Mouse (Mus musculus) CH12.LX (cell line): Measurements from ENCODE around the gene Pcgf1. TPM values are rescaled to one million over a fixed set of nuclear protein-coding genes. Genes with fewer than 3 reads are reported as not detected.

Experiments
- DNase-seq: peaks from one replicate; pipeline ENCODE4 v3.0.0-alpha.2; 2013; ENCODE audit errors: extremely low read depth
- H3K27ac ChIP-seq: 2 replicates; pipeline ENCODE4 v1.5.1; 2012; ENCODE audit warnings: low read depth, mild to moderate bottlenecking, control low read depth, moderate library complexity; ENCODE audit not compliant: insufficient read depth
- H3K27me3 ChIP-seq: replicated peaks from 2 replicates; pipeline ENCODE3; 2012; ENCODE audit warnings: inconsistent platforms
- H3K36me3 ChIP-seq, 2 experiments: replicated peaks in 1 of 2; 2 replicates each; pipeline versions ENCODE3 to v1.6.1; 2012; ENCODE audit warnings: inconsistent platforms in 1 of 2, low read length in 1 of 2, mild to moderate bottlenecking in 1 of 2, mixed read lengths in 1 of 2, moderate library complexity in 1 of 2; ENCODE audit not compliant: control insufficient read depth in 1 of 2, insufficient read depth in 1 of 2
- H3K4me1 ChIP-seq, 2 experiments: 2 replicates each; pipeline ENCODE4 v1.6.1; 2012; ENCODE audit warnings: inconsistent platforms in 1 of 2, moderate library complexity in 1 of 2; ENCODE audit not compliant: insufficient read depth in 2 of 2, control insufficient read depth in 1 of 2
- H3K4me2 ChIP-seq: 2 replicates; pipeline ENCODE4 v1.6.1; 2012; ENCODE audit warnings: low read depth, mild to moderate bottlenecking, control low read depth; ENCODE audit not compliant: poor library complexity, insufficient read depth, severe bottlenecking
- H3K4me3 ChIP-seq, 3 experiments: fragments of 150-350 bp in 1 of 3; sonication (generic) in 1 of 3; replicated peaks in 1 of 3; 2 replicates each; pipeline versions ENCODE3 to v1.5.1; 2011 to 2012; ENCODE audit warnings: low read depth in 2 of 3, low read length in 2 of 3, mild to moderate bottlenecking in 2 of 3, moderate library complexity in 2 of 3, control low read depth in 1 of 3, improper control_type of control experiment in 1 of 3, inconsistent platforms in 1 of 3, mixed read lengths in 1 of 3; ENCODE audit not compliant: poor library complexity in 1 of 3
- H3K79me2 ChIP-seq: replicated peaks from 2 replicates; pipeline ENCODE4 v1.6.1; 2012; ENCODE audit warnings: mild to moderate bottlenecking, moderate library complexity; ENCODE audit not compliant: control insufficient read depth, poor library complexity, insufficient read depth, severe bottlenecking; ENCODE audit errors: extremely low read depth
- H3K9ac ChIP-seq: 2 replicates; pipeline ENCODE4 v1.6.1; 2012; ENCODE audit warnings: low read depth, mild to moderate bottlenecking, control low read depth, moderate library complexity; ENCODE audit not compliant: insufficient read depth
- H3K9me3 ChIP-seq: replicated peaks from 2 replicates; pipeline ENCODE3; 2012; ENCODE audit warnings: low read length, inconsistent platforms, mixed read lengths
- BHLHE40 ChIP-seq: IDR thresholded peaks from 2 replicates; pipeline ENCODE4 v1.6.1; 2011; ENCODE audit warnings: mild to moderate bottlenecking, low read depth, low read length, improper control_type of control experiment
- CHD2 ChIP-seq: IDR thresholded peaks from 2 replicates; pipeline ENCODE4 v1.6.1; 2011; ENCODE audit warnings: low read length, improper control_type of control experiment
- ELF1 ChIP-seq: IDR thresholded peaks from 2 replicates; pipeline ENCODE4 v1.6.1; 2014; ENCODE audit warnings: low read depth, mild to moderate bottlenecking, inconsistent platforms, low read length, improper control_type of control experiment
- ETS1 ChIP-seq: conservative IDR thresholded peaks from 2 replicates; pipeline ENCODE4 v1.6.1; 2012; ENCODE audit warnings: low read depth, mild to moderate bottlenecking, inconsistent platforms, low read length, improper control_type of control experiment, moderate library complexity
- GABPA ChIP-seq: IDR thresholded peaks from 2 replicates; pipeline ENCODE4 v1.6.1; 2012; ENCODE audit warnings: low read depth, low read length, improper control_type of control experiment, inconsistent platforms; ENCODE audit not compliant: insufficient replicate concordance
- IRF4 ChIP-seq: IDR thresholded peaks from 2 replicates; pipeline ENCODE4 v1.6.1; 2014; ENCODE audit warnings: low read depth, mild to moderate bottlenecking, inconsistent platforms, low read length, improper control_type of control experiment
- JUN ChIP-seq: IDR thresholded peaks from 2 replicates; pipeline ENCODE4 v1.6.1; 2011; ENCODE audit warnings: low read depth, mild to moderate bottlenecking, low read length, improper control_type of control experiment, moderate library complexity; ENCODE audit not compliant: insufficient read depth
- MAZ ChIP-seq: IDR thresholded peaks from 2 replicates; pipeline ENCODE4 v1.6.1; 2012; ENCODE audit warnings: low read depth, mild to moderate bottlenecking, inconsistent platforms, low read length, improper control_type of control experiment, moderate library complexity
- MXI1 ChIP-seq: IDR thresholded peaks from 2 replicates; pipeline ENCODE4 v1.6.1; 2011; ENCODE audit warnings: mild to moderate bottlenecking, low read depth, low read length, improper control_type of control experiment
- NELFE ChIP-seq: IDR thresholded peaks from 2 replicates; pipeline ENCODE4 v1.6.1; 2011; ENCODE audit warnings: low read depth, low read length, improper control_type of control experiment
- PAX5 ChIP-seq: IDR thresholded peaks from 2 replicates; pipeline ENCODE4 v1.6.1; 2012; ENCODE audit warnings: low read length, inconsistent platforms, mixed read lengths
- POLR2A ChIP-seq: IDR thresholded peaks from 2 replicates; pipeline ENCODE4 v1.6.1; 2011; ENCODE audit warnings: low read depth, mild to moderate bottlenecking, improper control_type of control experiment, low read length
- RAD21 ChIP-seq: IDR thresholded peaks from 2 replicates; pipeline ENCODE4 v1.6.1; 2011; ENCODE audit warnings: low read depth, mild to moderate bottlenecking, low read length, improper control_type of control experiment, moderate library complexity
- SIN3A ChIP-seq: IDR thresholded peaks from 2 replicates; pipeline ENCODE4 v1.6.1; 2012; ENCODE audit warnings: low read length, improper control_type of control experiment, inconsistent platforms
- TBP ChIP-seq: conservative IDR thresholded peaks from 2 replicates; pipeline ENCODE4 v1.6.1; 2011; ENCODE audit warnings: low read depth, low read length, improper control_type of control experiment
- TCF12 ChIP-seq: IDR thresholded peaks from 2 replicates; pipeline ENCODE4 v1.6.1; 2014; ENCODE audit warnings: low read depth, mild to moderate bottlenecking, inconsistent platforms, low read length, improper control_type of control experiment
- UBTF ChIP-seq: IDR thresholded peaks from 2 replicates; pipeline ENCODE4 v1.6.1; 2012; ENCODE audit warnings: low read depth, mild to moderate bottlenecking, inconsistent platforms, low read length, improper control_type of control experiment, moderate library complexity
- USF2 ChIP-seq: conservative IDR thresholded peaks from 2 replicates; pipeline ENCODE4 v1.6.1; 2011; ENCODE audit warnings: low read depth, low read length, improper control_type of control experiment
- ZC3H11A ChIP-seq: IDR thresholded peaks from 2 replicates; pipeline ENCODE4 v1.6.1; 2012; ENCODE audit warnings: low read depth, mild to moderate bottlenecking, inconsistent platforms, low read length, improper control_type of control experiment
- ZKSCAN1 ChIP-seq: IDR thresholded peaks from 2 replicates; pipeline ENCODE4 v1.6.1; 2012; ENCODE audit warnings: low read depth, inconsistent platforms, low read length, improper control_type of control experiment, borderline replicate concordance
- dilution Hi-C: fragments of 300-500 bp; cut with MboI; formaldehyde crosslinking; loops from 2 replicates; pipeline ENCODE4 v1.14.3; 2020; ENCODE audit warnings: low sequenced_read_pairs; ENCODE audit not compliant: extremely low pct_unique_long_range_greater_than_20kb, extremely low pct_ligation_motif_present
- in situ Hi-C: fragments of 300-500 bp; cut with MboI; formaldehyde crosslinking; loops from 3 replicates; pipeline ENCODE4 v1.14.3; 2019; ENCODE audit warnings: low sequenced_read_pairs, low pct_ligation_motif_present, low pct_unique_long_range_greater_than_20kb, mixed read lengths
- polyA plus RNA-seq: library from polyadenylated mRNA; unstranded; fragments of >175 nt; gene quantifications from 2 replicates; pipeline ENCODE4 v1.2.1, GENCODE M21; 2012; ENCODE audit warnings: low read depth; ENCODE audit not compliant: insufficient read length
- total RNA-seq, 2 experiments: library from RNA; depleted of rRNA; stranded (reverse); fragments of 300-350 nt in 1 of 2; fragments of >200 nt in 1 of 2; gene quantifications; 2 replicates each; pipeline ENCODE4 v1.2.3; 2012 to 2014

The Pcgf1 gene
- total RNA-seq (2012; rRNA removed) (14.5 and 16.6 TPM in 2 replicates), total RNA-seq (2014; rRNA removed) (12.5 and 13.7 TPM in 2 replicates), polyA plus RNA-seq (12.4 and 15.0 TPM in 2 replicates)

DNA sequence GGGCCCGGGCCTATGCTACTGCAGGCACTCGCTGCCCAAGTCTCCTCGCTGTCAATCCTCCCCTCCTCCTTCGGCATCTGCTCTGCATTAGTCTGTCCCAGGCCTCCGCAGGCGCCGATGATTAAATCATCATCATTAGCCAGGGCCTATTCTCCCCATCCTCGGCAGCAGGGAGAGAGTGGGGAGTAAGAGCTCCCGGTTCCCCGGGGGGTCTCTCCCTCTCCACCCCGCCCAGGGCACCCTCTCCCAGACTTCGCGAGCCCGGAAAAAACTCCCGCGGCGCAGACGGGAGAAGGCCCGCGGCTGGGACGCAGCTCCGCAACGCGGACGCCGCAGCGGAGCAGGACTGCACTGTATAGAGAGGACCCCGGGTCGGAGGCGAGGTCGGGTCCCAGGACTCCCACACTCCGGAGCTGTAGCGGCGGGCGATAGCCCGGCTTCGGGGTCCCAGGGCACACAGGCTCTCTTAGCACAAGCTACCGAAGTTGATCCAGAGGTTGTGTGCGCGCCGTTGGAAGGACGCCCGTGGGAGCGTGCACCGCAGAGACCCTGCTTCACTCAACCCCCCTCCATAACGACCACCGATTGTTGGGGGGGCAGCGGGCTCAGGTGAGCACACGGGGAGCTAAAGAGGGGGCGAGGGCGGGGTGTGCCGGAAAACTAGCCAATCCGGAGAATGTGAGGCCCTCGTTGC, at the start of gene Pcgf1:
Gene Pcgf1, plus strand, starts transcription at position 240 of the 694 bp plus-strand sequence.
- Histone ChIP-seq H3K79me2 (no peaks in the 10 kb centered on the region), H3K36me3 (peaks cover 11 to 29% of the 10 kb centered on the region in 2 experiments)
- DNase-seq = peak; percentile 41
- TF ChIP-seq MAZ (peak; percentile 62; the same call in 1 of the 2 replicates), BHLHE40 (peak; percentile 43), ZC3H11A (no peak), MXI1 (peak; percentile 95; the same call in 1 of the 2 replicates), TCF12 (peak; percentile 12; the same call in 1 of the 2 replicates), POLR2A (no peak)
- TF ChIP-seq, all 38 proteins: peak for 4
- Histone ChIP-seq H3K4me3 (peak within 1 kb of the TSS; percentile 84 to 89 (median 84)), H3K4me1 (peaks cover 3 to 19% of the 10 kb centered on the region in 2 experiments; a peak in 3 of 4 replicates), H3K27ac (peak within 1 kb of the TSS; percentile 87), H3K4me2 (peak within 1 kb of the TSS; percentile 68), H3K9ac (peak within 1 kb of the TSS; percentile 81), H3K27me3 (peaks cover 3% of the 10 kb centered on the region), H3K9me3 (no peaks in the 10 kb centered on the region)
- in situ Hi-C loops (no loop called here), dilution Hi-C loops (no loop called here)

DNA sequence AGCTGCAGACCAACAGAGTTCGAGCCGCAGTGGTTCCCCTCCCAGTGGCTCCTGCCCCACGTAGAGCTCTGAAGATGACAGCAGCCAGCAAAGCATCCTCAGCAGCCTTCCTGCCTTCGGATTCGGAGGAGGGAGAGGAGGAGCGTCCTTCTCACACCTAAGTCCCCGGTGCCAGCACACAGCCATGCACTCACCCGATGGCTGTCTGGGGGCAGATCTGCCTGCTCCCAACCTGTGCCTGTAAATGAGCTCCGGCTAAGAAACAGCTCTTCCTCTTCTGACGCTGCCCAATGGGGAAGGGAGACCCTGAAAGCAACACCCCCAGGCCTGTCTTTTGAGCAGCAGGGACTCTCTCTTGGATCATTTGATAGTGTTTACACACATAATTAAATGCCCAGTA, 47.9 kb upstream of the Pcgf1 start:
- Histone ChIP-seq H3K79me2 (peaks cover 3% of the 10 kb centered on the region), H3K4me2 (no peak overlapping the region), H3K36me3 (peaks cover 13 to 35% of the 10 kb centered on the region in 2 experiments), H3K9ac (no peak overlapping the region), H3K4me1 (peaks cover 26 to 70% of the 10 kb centered on the region in 2 experiments), H3K4me3 (no peak overlapping the region), H3K9me3 (no peaks in the 10 kb centered on the region), H3K27me3 (peaks cover 2% of the 10 kb centered on the region), H3K27ac (no peak overlapping the region)
- dilution Hi-C loops (no loop called here), in situ Hi-C loops (no loop called here)
- no peak for TF ChIP-seq RAD21
- no peak for TF ChIP-seq ZKSCAN1
- no peak for TF ChIP-seq MAZ
- TF ChIP-seq MXI1 = no peak
- no peak for TF ChIP-seq TCF12
- no peak for TF ChIP-seq CHD2
- TF ChIP-seq IRF4 = no peak
- TF ChIP-seq SIN3A = no peak
- no peak for TF ChIP-seq USF2
- no peak for TF ChIP-seq JUN
- no peak for TF ChIP-seq ETS1
- TF ChIP-seq PAX5 = no peak
- TF ChIP-seq NELFE = no peak
- TF ChIP-seq GABPA = no peak
- no peak for TF ChIP-seq UBTF
- no peak for TF ChIP-seq TBP
- TF ChIP-seq ELF1 = no peak
- DNase-seq = no peak
